Mouse (Mus musculus): ENCODE results near the gene Hmcn1. TPM values are rescaled to one million over a fixed set of nuclear protein-coding genes. Genes with fewer than 3 reads are reported as not detected.

Gene Hmcn1
- polyA plus RNA-seq, 1 experiment from 2014 or later: 25.5 TPM

- ATAC-seq (replicated peaks; ENCODE audit: insufficient number of reproducible peaks, low FRiP score, low TSS enrichment, low read depth): no peak
- no peak for DNase-seq (ENCODE audit: low spot score)
- Histone ChIP-seq H3K27me3 (ENCODE audit: control insufficient read depth, insufficient read depth, low read length) (no peaks in the 10 kb centered on the region), H3K27ac (replicated peaks; ENCODE audit: low read depth, low read length) (no peak overlapping the region), H3K4me3 (ENCODE audit: low read depth, low read length) (no peak overlapping the region), H3K4me2 (ENCODE audit: low read depth, low read length) (no peak overlapping the region), H3K9me3 (replicated peaks; ENCODE audit: control insufficient read depth, low read length) (no peaks in the 10 kb centered on the region), H3K36me3 (replicated peaks; ENCODE audit: control insufficient read depth, insufficient read depth, low read depth, low read length) (no peaks in the 10 kb centered on the region), H3K9ac (replicated peaks; ENCODE audit: low read length) (no peak overlapping the region), H3K4me1 (ENCODE audit: control insufficient read depth, insufficient read depth, low read length) (no peaks in the 10 kb centered on the region)
- 81% methylated on average over 5 of the region's 5 CpGs for WGBS
Measured at GRCm38 (mm10) chr1:150893677-150894188, 99.5 kb downstream of the Hmcn1 start.

DNA sequence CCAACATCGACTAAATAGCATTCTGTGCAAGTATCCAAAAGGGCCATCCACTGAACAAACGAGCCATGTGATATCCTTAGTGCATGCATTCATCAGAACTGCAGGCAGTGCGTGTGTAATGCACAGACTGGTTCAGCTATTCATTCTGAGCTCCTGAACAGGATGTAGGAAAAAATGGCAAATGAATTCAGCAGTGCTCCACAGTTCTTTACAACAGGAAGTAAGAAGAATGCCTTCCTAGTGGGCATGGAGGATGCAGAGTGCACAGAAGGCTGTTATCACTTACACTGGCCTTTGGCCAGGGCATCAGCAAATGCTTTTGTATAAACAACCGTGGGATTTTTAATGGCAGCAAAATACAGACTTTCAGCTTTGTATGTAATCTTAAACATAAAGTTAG is 103.2 kb downstream of the Hmcn1 start:
- Histone ChIP-seq H3K4me1 (ENCODE audit: control insufficient read depth, insufficient read depth, low read length) (no peaks in the 10 kb centered on the region), H3K9ac (replicated peaks; ENCODE audit: low read length) (no peak overlapping the region), H3K36me3 (replicated peaks; ENCODE audit: control insufficient read depth, insufficient read depth, low read depth, low read length) (no peaks in the 10 kb centered on the region), H3K27ac (replicated peaks; ENCODE audit: low read depth, low read length) (no peak overlapping the region), H3K4me2 (ENCODE audit: low read depth, low read length) (no peak overlapping the region), H3K9me3 (replicated peaks; ENCODE audit: control insufficient read depth, low read length) (no peaks in the 10 kb centered on the region), H3K4me3 (ENCODE audit: low read depth, low read length) (no peak overlapping the region), H3K27me3 (ENCODE audit: control insufficient read depth, insufficient read depth, low read length) (no peaks in the 10 kb centered on the region)
- ATAC-seq (replicated peaks; ENCODE audit: insufficient number of reproducible peaks, low FRiP score, low TSS enrichment, low read depth) (no peak), DNase-seq (ENCODE audit: low spot score) (no peak)
- 88% methylated on average over 4 of the region's 4 CpGs for WGBS

DNA sequence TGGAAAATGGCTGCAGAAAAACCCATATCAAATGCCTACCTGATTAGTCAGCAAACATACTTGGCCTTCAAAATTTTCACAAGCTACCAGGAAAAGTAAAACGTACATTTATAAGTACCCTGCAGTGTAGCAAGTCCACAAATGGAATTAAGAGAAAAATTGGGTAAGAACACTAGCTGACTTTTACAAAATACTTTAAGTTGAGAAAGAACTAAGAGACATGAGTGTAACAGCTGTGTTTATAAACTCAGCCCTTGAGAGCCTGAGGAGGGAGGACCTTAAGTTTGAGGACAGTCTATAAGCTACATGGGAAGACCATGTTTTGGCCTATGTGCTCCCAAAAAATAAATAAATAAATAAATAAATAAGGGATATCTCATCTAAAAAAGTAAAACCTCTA is 107.0 kb downstream of the Hmcn1 start:
- Histone ChIP-seq H3K27ac (replicated peaks; ENCODE audit: low read depth, low read length) (no peak overlapping the region), H3K9ac (replicated peaks; ENCODE audit: low read length) (no peak overlapping the region), H3K4me3 (ENCODE audit: low read depth, low read length) (no peak overlapping the region), H3K36me3 (replicated peaks; ENCODE audit: control insufficient read depth, insufficient read depth, low read depth, low read length) (no peaks in the 10 kb centered on the region), H3K4me1 (ENCODE audit: control insufficient read depth, insufficient read depth, low read length) (no peaks in the 10 kb centered on the region), H3K9me3 (replicated peaks; ENCODE audit: control insufficient read depth, low read length) (no peaks in the 10 kb centered on the region), H3K4me2 (ENCODE audit: low read depth, low read length) (no peak overlapping the region), H3K27me3 (ENCODE audit: control insufficient read depth, insufficient read depth, low read length) (no peaks in the 10 kb centered on the region)
- no peak for ATAC-seq (replicated peaks; ENCODE audit: insufficient number of reproducible peaks, low FRiP score, low TSS enrichment, low read depth)
- 93% methylated on average over 1 of the region's 1 CpGs for WGBS
- no peak for DNase-seq (ENCODE audit: low spot score)

DNA sequence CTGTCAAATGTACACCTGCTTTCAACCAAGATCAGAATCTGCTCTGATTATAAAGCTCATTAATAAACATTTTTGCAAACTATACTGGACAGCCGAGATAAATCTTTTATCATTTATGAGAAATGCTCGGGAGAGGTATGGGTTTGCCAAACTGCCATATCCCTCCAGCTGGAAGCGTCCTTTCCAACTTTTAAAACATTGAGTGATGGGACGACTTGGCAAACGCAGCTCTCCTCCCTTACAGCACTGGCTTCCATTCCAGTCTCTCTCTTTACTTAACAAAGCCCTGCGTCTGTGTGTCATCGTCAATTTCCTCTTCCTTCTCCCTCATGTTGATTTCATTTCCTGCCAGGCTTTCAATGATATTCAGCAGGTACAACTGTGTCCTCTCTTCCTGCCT is 114.8 kb downstream of the Hmcn1 start:
- WGBS: 49% methylated on average over 7 of the region's 7 CpGs
- Histone ChIP-seq H3K4me2 (ENCODE audit: low read depth, low read length) (no peak overlapping the region), H3K4me3 (ENCODE audit: low read depth, low read length) (no peak overlapping the region), H3K27ac (replicated peaks; ENCODE audit: low read depth, low read length) (no peak overlapping the region), H3K9me3 (replicated peaks; ENCODE audit: control insufficient read depth, low read length) (no peaks in the 10 kb centered on the region), H3K27me3 (ENCODE audit: control insufficient read depth, insufficient read depth, low read length) (no peaks in the 10 kb centered on the region), H3K4me1 (ENCODE audit: control insufficient read depth, insufficient read depth, low read length) (no peaks in the 10 kb centered on the region), H3K36me3 (replicated peaks; ENCODE audit: control insufficient read depth, insufficient read depth, low read depth, low read length) (no peaks in the 10 kb centered on the region), H3K9ac (replicated peaks; ENCODE audit: low read length) (no peak overlapping the region)
- no peak for ATAC-seq (replicated peaks; ENCODE audit: insufficient number of reproducible peaks, low FRiP score, low TSS enrichment, low read depth)
- DNase-seq (ENCODE audit: low spot score): peak; percentile 35

- Histone ChIP-seq H3K36me3 (replicated peaks; ENCODE audit: control insufficient read depth, insufficient read depth, low read depth, low read length) (no peaks in the 10 kb centered on the region), H3K9me3 (replicated peaks; ENCODE audit: control insufficient read depth, low read length) (no peaks in the 10 kb centered on the region), H3K4me2 (ENCODE audit: low read depth, low read length) (no peak overlapping the region), H3K4me1 (ENCODE audit: control insufficient read depth, insufficient read depth, low read length) (no peaks in the 10 kb centered on the region), H3K27me3 (ENCODE audit: control insufficient read depth, insufficient read depth, low read length) (no peaks in the 10 kb centered on the region), H3K27ac (replicated peaks; ENCODE audit: low read depth, low read length) (no peak overlapping the region), H3K9ac (replicated peaks; ENCODE audit: low read length) (no peak overlapping the region), H3K4me3 (ENCODE audit: low read depth, low read length) (no peak overlapping the region)
- WGBS: 53% methylated on average over 4 of the region's 4 CpGs
- no peak for ATAC-seq (replicated peaks; ENCODE audit: insufficient number of reproducible peaks, low FRiP score, low TSS enrichment, low read depth)
- DNase-seq (ENCODE audit: low spot score): peak; percentile 7
Measured at GRCm38 (mm10) chr1:150877920-150878319, 115.3 kb downstream of the Hmcn1 start.

DNA sequence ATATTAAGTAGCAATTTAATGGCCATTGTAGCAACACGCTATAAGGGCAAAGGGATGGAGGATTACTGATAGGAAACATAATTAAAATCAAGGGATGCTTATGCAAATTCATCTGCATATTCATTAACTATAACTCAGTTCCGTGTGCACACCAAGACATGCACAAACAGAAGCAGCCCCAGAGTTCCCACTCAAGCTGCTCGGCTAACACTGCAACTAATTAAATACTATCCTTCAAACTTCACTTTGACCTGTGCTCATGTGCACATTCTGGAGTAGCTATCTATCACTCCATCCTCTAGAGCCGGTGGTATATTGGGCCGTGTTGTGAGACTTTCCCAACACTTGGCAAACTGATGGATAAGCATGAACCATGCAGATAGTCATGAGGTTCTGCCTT is 119.2 kb downstream of the Hmcn1 start:
- no peaks in the 10 kb centered on the region for H3K4me1 ChIP-seq (ENCODE audit: control insufficient read depth, insufficient read depth, low read length)
- H3K9me3 ChIP-seq (replicated peaks; ENCODE audit: control insufficient read depth, low read length): no peaks in the 10 kb centered on the region
- H3K4me3 ChIP-seq (ENCODE audit: low read depth, low read length): no peak overlapping the region
- no peaks in the 10 kb centered on the region for H3K36me3 ChIP-seq (replicated peaks; ENCODE audit: control insufficient read depth, insufficient read depth, low read depth, low read length)
- H3K27me3 ChIP-seq (ENCODE audit: control insufficient read depth, insufficient read depth, low read length): no peaks in the 10 kb centered on the region
- H3K4me2 ChIP-seq (ENCODE audit: low read depth, low read length): no peak overlapping the region
- no peak overlapping the region for H3K9ac ChIP-seq (replicated peaks; ENCODE audit: low read length)
- H3K27ac ChIP-seq (replicated peaks; ENCODE audit: low read depth, low read length): no peak overlapping the region
- WGBS: 86% methylated on average over 5 of the region's 5 CpGs
- DNase-seq (ENCODE audit: low spot score): no peak
- ATAC-seq (replicated peaks; ENCODE audit: insufficient number of reproducible peaks, low FRiP score, low TSS enrichment, low read depth): no peak

DNA sequence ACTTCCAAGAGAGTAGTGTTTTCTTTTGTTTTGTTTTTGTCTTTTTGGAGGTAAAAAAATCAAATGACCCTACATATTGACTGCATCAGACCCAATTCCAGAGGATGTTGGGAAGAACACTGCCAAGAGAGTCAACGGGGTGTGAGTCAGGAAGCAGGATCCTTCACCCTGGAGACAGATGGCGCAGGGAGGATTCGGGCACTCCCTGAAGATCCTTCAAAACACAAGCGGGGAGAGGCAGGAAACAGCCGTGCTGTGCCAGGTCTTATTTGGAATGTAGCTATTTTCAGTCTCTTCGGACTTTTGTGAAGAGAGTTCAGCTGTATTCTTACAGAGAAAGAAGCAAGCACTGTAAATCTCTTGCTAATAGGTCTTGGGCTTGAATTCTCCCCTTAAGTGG is 120.0 kb downstream of the Hmcn1 start:
- H3K4me3 ChIP-seq (ENCODE audit: low read depth, low read length): no peak overlapping the region
- no peak overlapping the region for H3K9ac ChIP-seq (replicated peaks; ENCODE audit: low read length)
- H3K27ac ChIP-seq (replicated peaks; ENCODE audit: low read depth, low read length): no peak overlapping the region
- H3K36me3 ChIP-seq (replicated peaks; ENCODE audit: control insufficient read depth, insufficient read depth, low read depth, low read length): no peaks in the 10 kb centered on the region
- DNase-seq (ENCODE audit: low spot score): no peak
- no peak overlapping the region for H3K4me2 ChIP-seq (ENCODE audit: low read depth, low read length)
- no peaks in the 10 kb centered on the region for H3K4me1 ChIP-seq (ENCODE audit: control insufficient read depth, insufficient read depth, low read length)
- no peaks in the 10 kb centered on the region for H3K27me3 ChIP-seq (ENCODE audit: control insufficient read depth, insufficient read depth, low read length)
- no peak for ATAC-seq (replicated peaks; ENCODE audit: insufficient number of reproducible peaks, low FRiP score, low TSS enrichment, low read depth)
- no peaks in the 10 kb centered on the region for H3K9me3 ChIP-seq (replicated peaks; ENCODE audit: control insufficient read depth, low read length)
- 67% methylated on average over 6 of the region's 6 CpGs for WGBS

- DNase-seq (ENCODE audit: low spot score) (no peak), ATAC-seq (replicated peaks; ENCODE audit: insufficient number of reproducible peaks, low FRiP score, low TSS enrichment, low read depth) (no peak)
- WGBS: 89% methylated on average over 3 of the region's 3 CpGs
- H3K4me3 ChIP-seq (ENCODE audit: low read depth, low read length): no peak overlapping the region
- no peak overlapping the region for H3K9ac ChIP-seq (replicated peaks; ENCODE audit: low read length)
- no peaks in the 10 kb centered on the region for H3K27me3 ChIP-seq (ENCODE audit: control insufficient read depth, insufficient read depth, low read length)
- H3K36me3 ChIP-seq (replicated peaks; ENCODE audit: control insufficient read depth, insufficient read depth, low read depth, low read length): no peaks in the 10 kb centered on the region
- H3K4me2 ChIP-seq (ENCODE audit: low read depth, low read length): no peak overlapping the region
- H3K27ac ChIP-seq (replicated peaks; ENCODE audit: low read depth, low read length): no peak overlapping the region
- no peaks in the 10 kb centered on the region for H3K4me1 ChIP-seq (ENCODE audit: control insufficient read depth, insufficient read depth, low read length)
- no peaks in the 10 kb centered on the region for H3K9me3 ChIP-seq (replicated peaks; ENCODE audit: control insufficient read depth, low read length)
Measured at GRCm38 (mm10) chr1:150872105-150872504, 121.1 kb downstream of the Hmcn1 start.

Measured in embryonic facial prominence, embryonic 11.5 days (tissue).